Mouse (Mus musculus): ENCODE measurements around the gene Sox10. TPM values are rescaled to one million over a fixed set of nuclear protein-coding genes. Genes with fewer than 3 reads are reported as not detected.
A peak's percentile ranks its signal among the peaks of the same experiment; 100 is the strongest.

Sox10 gene
- polyA plus RNA-seq, 1 experiment from 2014 or later, result 16.8 TPM

DNA sequence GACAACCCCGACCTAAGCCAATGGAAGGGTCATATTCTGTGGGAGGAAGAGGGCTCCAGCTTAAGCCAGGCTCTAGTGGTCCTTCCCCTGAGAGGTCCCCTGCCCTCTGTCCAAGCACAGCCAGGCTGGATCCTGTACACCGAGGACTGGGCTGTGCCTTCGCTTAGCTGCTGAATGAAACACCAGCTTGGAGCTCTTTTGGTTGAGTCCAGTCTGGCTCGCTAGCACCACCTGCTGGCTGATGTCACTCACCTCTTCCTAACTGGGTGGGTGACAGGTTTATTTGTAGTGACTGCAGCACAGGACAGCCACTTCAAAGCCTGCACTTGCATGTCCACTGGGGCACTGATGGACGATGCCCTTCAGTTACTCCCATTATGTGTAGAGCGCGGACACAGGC is 16.5 kb downstream of the Sox10 start:
- Histone ChIP-seq H3K4me2 (replicated peaks; ENCODE audit: low read depth, low read length) (no peak overlapping the region), H3K27ac (ENCODE audit: low read length) (no peak overlapping the region), H3K27me3 (ENCODE audit: control insufficient read depth, insufficient read depth, low read length) (no peaks in the 10 kb centered on the region), H3K4me1 (ENCODE audit: control insufficient read depth, insufficient read depth, low read length) (no peaks in the 10 kb centered on the region), H3K4me3 (ENCODE audit: low read depth, low read length) (no peak overlapping the region), H3K9ac (replicated peaks; ENCODE audit: low read depth, low read length) (no peak overlapping the region), H3K9me3 (ENCODE audit: control insufficient read depth, low read depth, low read length) (no peaks in the 10 kb centered on the region), H3K36me3 (ENCODE audit: control insufficient read depth, insufficient read depth, low read length) (peaks cover 56% of the 10 kb centered on the region)
- peak; percentile 42; the same call in 1 of the 2 replicates for ATAC-seq (ENCODE audit: insufficient number of reproducible peaks, insufficient read depth, low FRiP score, low read depth)
- WGBS, result 51% methylated on average over 7 of the region's 7 CpGs

DNA sequence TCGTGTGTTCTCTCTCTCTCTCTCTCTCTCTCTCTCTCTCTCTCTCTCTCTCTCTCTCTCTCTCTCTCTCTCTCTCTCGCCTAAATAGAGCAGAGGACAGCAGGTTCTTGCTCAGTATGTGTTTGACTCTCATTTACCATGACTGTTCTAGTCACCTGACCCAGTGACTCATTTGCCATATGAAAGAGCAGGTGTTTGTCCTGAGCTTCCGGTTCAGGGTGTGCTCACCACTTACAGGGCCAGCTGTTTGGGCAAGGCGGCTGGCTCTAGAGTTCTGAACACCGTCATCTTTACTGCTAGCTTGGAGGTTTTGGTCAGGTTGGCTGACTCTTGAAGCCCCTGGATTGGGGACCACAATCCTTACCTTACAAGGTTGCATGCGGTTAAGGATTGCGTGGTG is 19.5 kb downstream of the Sox10 start:
- H3K4me3 ChIP-seq (ENCODE audit: low read depth, low read length), result no peak overlapping the region
- H3K9ac ChIP-seq (replicated peaks; ENCODE audit: low read depth, low read length), result no peak overlapping the region
- no peak overlapping the region for H3K27ac ChIP-seq (ENCODE audit: low read length)
- H3K4me2 ChIP-seq (replicated peaks; ENCODE audit: low read depth, low read length), result no peak overlapping the region
- no peaks in the 10 kb centered on the region for H3K27me3 ChIP-seq (ENCODE audit: control insufficient read depth, insufficient read depth, low read length)
- no peak for ATAC-seq (ENCODE audit: insufficient number of reproducible peaks, insufficient read depth, low FRiP score, low read depth)
- peaks cover 41% of the 10 kb centered on the region for H3K36me3 ChIP-seq (ENCODE audit: control insufficient read depth, insufficient read depth, low read length)
- WGBS, result 86% methylated on average over 7 of the region's 7 CpGs
- no peaks in the 10 kb centered on the region for H3K9me3 ChIP-seq (ENCODE audit: control insufficient read depth, low read depth, low read length)
- peaks cover 9% of the 10 kb centered on the region; the same call in 1 of the 2 replicates for H3K4me1 ChIP-seq (ENCODE audit: control insufficient read depth, insufficient read depth, low read length)

DNA sequence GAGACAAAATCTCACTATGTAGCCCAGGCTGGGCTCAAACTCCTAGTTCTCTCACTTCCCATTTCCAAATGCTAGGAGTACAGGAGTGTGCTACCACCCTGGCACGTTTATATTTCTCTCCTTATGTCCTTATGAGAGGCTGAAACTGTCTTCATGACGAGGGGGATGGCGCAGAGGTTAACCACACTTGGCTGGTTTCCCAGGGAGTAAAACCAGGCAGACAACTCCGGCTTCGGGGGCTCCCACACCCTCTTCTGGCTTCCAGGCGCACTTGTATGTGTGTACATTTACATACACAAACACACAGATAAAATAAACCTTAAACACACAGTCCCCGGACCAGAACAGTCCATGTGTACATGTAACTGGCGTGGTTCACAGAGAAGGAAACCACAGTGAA is 21.0 kb downstream of the Sox10 start:
- Histone ChIP-seq H3K36me3 (ENCODE audit: control insufficient read depth, insufficient read depth, low read length) (peaks cover 38% of the 10 kb centered on the region), H3K27ac (ENCODE audit: low read length) (no peak overlapping the region), H3K4me2 (replicated peaks; ENCODE audit: low read depth, low read length) (no peak overlapping the region), H3K9me3 (ENCODE audit: control insufficient read depth, low read depth, low read length) (no peaks in the 10 kb centered on the region), H3K9ac (replicated peaks; ENCODE audit: low read depth, low read length) (no peak overlapping the region), H3K4me1 (ENCODE audit: control insufficient read depth, insufficient read depth, low read length) (peaks cover 10% of the 10 kb centered on the region; the same call in 1 of the 2 replicates), H3K27me3 (ENCODE audit: control insufficient read depth, insufficient read depth, low read length) (no peaks in the 10 kb centered on the region), H3K4me3 (ENCODE audit: low read depth, low read length) (no peak overlapping the region)
- ATAC-seq (ENCODE audit: insufficient number of reproducible peaks, insufficient read depth, low FRiP score, low read depth), result no peak
- 61% methylated on average over 8 of the region's 8 CpGs for WGBS

DNA sequence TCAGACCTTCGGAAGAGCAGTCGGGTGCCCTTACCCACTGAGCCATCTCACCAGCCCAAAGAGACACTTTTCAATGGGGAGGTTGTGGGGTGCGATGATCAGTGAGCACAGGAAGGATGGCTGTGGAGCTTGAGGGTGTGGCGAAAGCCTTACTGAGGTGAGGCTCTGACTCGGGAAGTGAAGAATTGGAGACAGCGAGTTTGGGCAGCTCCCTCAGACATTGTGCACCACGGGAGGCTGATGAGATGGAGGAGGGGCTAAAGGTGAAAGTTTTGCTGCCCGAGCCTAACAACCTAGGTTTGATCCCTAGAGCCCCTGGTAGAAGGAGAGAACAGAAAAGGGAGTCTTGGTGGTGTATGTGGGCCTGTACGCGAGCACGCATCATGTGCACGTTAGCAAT is 21.7 kb downstream of the Sox10 start:
- ATAC-seq (ENCODE audit: insufficient number of reproducible peaks, insufficient read depth, low FRiP score, low read depth), result no peak
- no peak overlapping the region for H3K4me3 ChIP-seq (ENCODE audit: low read depth, low read length)

DNA sequence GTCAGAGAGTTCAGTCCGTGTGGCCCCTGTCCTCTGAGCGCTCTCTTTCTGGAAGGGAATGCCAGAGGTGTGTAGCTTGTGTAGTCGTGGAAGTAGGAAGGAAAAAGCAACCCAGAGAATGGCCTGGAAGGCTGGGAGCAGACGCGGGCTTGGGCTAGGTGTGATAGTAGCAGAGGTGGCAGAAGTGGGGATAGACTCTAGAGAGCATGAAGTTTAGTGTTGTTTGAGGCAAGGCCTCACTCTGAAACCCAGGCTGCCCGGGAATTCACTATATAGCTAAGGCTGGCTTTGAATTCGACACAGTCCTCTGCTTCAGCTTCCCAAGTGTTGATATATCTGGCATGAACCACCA is 23.5 kb downstream of the Sox10 start:
- H3K9ac ChIP-seq (replicated peaks; ENCODE audit: low read depth, low read length), result peak overlapping the region; percentile 81
- no peaks in the 10 kb centered on the region for H3K27me3 ChIP-seq (ENCODE audit: control insufficient read depth, insufficient read depth, low read length)
- no peaks in the 10 kb centered on the region for H3K9me3 ChIP-seq (ENCODE audit: control insufficient read depth, low read depth, low read length)
- H3K36me3 ChIP-seq (ENCODE audit: control insufficient read depth, insufficient read depth, low read length), result peaks cover 23% of the 10 kb centered on the region
- under 1% methylated on average over 7 of the region's 7 CpGs for WGBS
- no peak for ATAC-seq (ENCODE audit: insufficient number of reproducible peaks, insufficient read depth, low FRiP score, low read depth)
- no peak overlapping the region for H3K27ac ChIP-seq (ENCODE audit: low read length)
- peaks cover 10% of the 10 kb centered on the region; the same call in 1 of the 2 replicates for H3K4me1 ChIP-seq (ENCODE audit: control insufficient read depth, insufficient read depth, low read length)
- peak overlapping the region; percentile 96 for H3K4me3 ChIP-seq (ENCODE audit: low read depth, low read length)
- peak overlapping the region; percentile 97 for H3K4me2 ChIP-seq (replicated peaks; ENCODE audit: low read depth, low read length)

More for the DNA sequence above, 21.7 kb downstream of the Sox10 start:
- Histone ChIP-seq H3K9me3 (ENCODE audit: control insufficient read depth, low read depth, low read length) (no peaks in the 10 kb centered on the region), H3K36me3 (ENCODE audit: control insufficient read depth, insufficient read depth, low read length) (peaks cover 37% of the 10 kb centered on the region), H3K27ac (ENCODE audit: low read length) (no peak overlapping the region), H3K4me2 (replicated peaks; ENCODE audit: low read depth, low read length) (no peak overlapping the region), H3K27me3 (ENCODE audit: control insufficient read depth, insufficient read depth, low read length) (no peaks in the 10 kb centered on the region), H3K9ac (replicated peaks; ENCODE audit: low read depth, low read length) (no peak overlapping the region), H3K4me1 (ENCODE audit: control insufficient read depth, insufficient read depth, low read length) (peaks cover 10% of the 10 kb centered on the region; the same call in 1 of the 2 replicates)
- 82% methylated on average over 12 of the region's 12 CpGs for WGBS

DNA sequence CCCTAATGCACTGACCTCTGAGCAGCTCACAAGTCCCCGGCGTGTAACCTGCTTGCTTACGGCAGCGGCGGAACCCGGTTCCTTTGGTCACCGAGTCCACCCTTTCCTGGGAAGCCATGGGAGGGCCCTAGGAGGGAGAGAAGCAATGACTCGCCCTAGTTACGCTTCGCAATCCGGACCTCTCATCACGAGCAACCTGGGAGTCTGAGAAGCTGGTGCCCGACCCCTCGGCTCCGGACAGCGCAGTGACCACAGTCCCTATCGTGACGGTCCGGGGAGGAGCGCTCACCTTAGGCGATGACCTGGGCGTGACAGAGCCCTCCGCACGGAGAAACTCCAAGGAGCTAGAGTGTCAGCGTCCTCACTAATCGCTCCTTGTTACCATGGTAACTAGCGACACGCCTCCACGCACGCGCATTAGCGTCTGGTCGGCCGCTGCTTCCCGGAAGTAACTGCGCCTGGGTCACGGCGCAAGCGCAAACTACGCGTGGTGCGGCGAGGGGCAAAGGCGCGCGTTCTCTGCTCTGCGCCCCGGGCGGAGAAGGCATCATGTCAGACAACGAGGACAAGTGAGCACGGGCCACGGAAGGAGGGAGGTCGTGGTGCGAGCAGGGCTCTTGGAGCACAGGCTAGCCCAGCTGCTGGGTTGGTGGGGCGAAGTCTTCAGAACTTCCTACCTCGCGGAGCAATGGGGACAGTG is 24.0 kb downstream of the Sox10 start, which contains the start of the genes Polr2f and 1700088E04Rik:
Gene Polr2f (plus strand): TSS at position 144 of the 700 bp plus-strand sequence.
Gene 1700088E04Rik (minus strand): TSS at position 388 of the 700 bp plus-strand sequence.
- H3K9ac ChIP-seq (replicated peaks; ENCODE audit: low read depth, low read length), result peak within 1 kb of the TSS; percentile 81
- peak within 1 kb of the TSS; percentile 97 for H3K4me2 ChIP-seq (replicated peaks; ENCODE audit: low read depth, low read length)
- peaks cover 10% of the 10 kb centered on the region; the same call in 1 of the 2 replicates for H3K4me1 ChIP-seq (ENCODE audit: control insufficient read depth, insufficient read depth, low read length)
- no peaks in the 10 kb centered on the region for H3K27me3 ChIP-seq (ENCODE audit: control insufficient read depth, insufficient read depth, low read length)
- peak within 1 kb of the TSS; percentile 96 for H3K4me3 ChIP-seq (ENCODE audit: low read depth, low read length)
- no peak within 1 kb of the TSS for H3K27ac ChIP-seq (ENCODE audit: low read length)
- peaks cover 19% of the 10 kb centered on the region for H3K36me3 ChIP-seq (ENCODE audit: control insufficient read depth, insufficient read depth, low read length)
- no peaks in the 10 kb centered on the region for H3K9me3 ChIP-seq (ENCODE audit: control insufficient read depth, low read depth, low read length)
- ATAC-seq (ENCODE audit: insufficient number of reproducible peaks, insufficient read depth, low FRiP score, low read depth), result peak; percentile 90
- under 1% methylated on average over 57 of the region's 57 CpGs for WGBS

DNA sequence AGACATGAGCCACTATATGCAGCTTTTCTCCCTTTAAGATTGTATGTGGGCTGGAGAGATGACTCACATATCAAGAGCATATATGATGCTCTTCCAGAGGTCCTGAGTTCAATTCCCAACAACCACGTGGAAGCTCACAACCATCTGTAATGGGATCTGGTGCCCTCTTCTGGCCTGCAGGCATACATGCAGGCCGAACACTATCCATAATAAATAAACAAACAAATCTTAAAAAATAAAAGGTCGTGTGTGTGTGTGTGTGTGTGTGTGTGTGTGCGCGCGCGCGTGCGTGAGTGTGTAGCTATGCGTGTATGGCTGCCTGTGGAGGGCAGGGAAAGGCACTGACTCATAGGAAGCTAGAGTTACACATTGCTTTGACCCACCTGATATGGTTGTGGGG is 25.4 kb downstream of the Sox10 start:
- Histone ChIP-seq H3K9me3 (ENCODE audit: control insufficient read depth, low read depth, low read length) (no peaks in the 10 kb centered on the region), H3K36me3 (ENCODE audit: control insufficient read depth, insufficient read depth, low read length) (peaks cover 6% of the 10 kb centered on the region; the same call in 1 of the 2 replicates), H3K4me3 (ENCODE audit: low read depth, low read length) (no peak overlapping the region), H3K4me2 (replicated peaks; ENCODE audit: low read depth, low read length) (no peak overlapping the region), H3K27ac (ENCODE audit: low read length) (no peak overlapping the region), H3K9ac (replicated peaks; ENCODE audit: low read depth, low read length) (no peak overlapping the region), H3K27me3 (ENCODE audit: control insufficient read depth, insufficient read depth, low read length) (no peaks in the 10 kb centered on the region), H3K4me1 (ENCODE audit: control insufficient read depth, insufficient read depth, low read length) (peaks cover 10% of the 10 kb centered on the region; the same call in 1 of the 2 replicates)
- WGBS, result 61% methylated on average over 10 of the region's 10 CpGs
- ATAC-seq (ENCODE audit: insufficient number of reproducible peaks, insufficient read depth, low FRiP score, low read depth), result no peak

DNA sequence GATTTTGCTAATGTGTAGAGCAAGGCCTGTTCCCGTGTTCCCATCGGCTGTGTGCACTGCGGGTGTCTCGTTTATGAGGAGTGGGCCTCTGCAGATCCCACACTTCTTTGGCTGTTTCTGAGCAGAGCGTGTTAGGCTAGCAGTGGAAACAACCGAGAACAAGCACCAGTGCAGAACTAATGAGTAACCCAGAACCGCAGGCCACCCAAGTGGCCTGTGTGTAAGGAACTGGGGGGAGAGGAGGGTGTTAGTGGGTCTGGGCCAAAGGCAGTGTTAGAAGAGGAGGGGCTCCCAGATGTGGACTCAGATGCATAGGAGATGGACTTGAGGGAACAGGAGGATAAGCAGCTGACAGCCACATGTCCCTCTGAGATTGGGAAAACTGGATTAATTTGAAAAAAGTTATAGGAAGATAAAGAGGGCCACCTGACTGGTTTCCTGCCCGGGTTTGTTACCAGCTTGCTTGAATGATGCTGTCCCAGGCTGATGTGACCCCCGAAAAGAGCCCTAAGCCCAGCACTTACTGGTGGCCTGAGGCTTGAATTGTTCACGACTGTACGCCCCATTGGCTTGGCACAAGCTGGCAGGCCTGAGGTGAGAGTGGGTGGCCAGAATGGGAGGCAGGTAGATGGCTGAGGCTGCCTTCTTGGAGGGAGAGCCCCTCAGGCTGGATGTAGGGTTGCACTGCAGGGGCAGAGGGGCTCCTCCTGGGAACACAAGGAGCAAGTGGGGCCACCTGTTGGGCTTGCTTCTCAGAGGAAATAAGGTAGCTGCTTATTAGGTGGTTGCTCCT is 29.1 kb downstream of the Sox10 start:
- no peak overlapping the region for H3K27ac ChIP-seq (ENCODE audit: low read length)
- no peak overlapping the region for H3K4me3 ChIP-seq (ENCODE audit: low read depth, low read length)
- peaks cover 23% of the 10 kb centered on the region for H3K36me3 ChIP-seq (ENCODE audit: control insufficient read depth, insufficient read depth, low read length)
- H3K9me3 ChIP-seq (ENCODE audit: control insufficient read depth, low read depth, low read length), result no peaks in the 10 kb centered on the region
- H3K4me2 ChIP-seq (replicated peaks; ENCODE audit: low read depth, low read length), result no peak overlapping the region
- no peak overlapping the region for H3K9ac ChIP-seq (replicated peaks; ENCODE audit: low read depth, low read length)
- no peak for ATAC-seq (ENCODE audit: insufficient number of reproducible peaks, insufficient read depth, low FRiP score, low read depth)
- peaks cover 3% of the 10 kb centered on the region; the same call in 1 of the 2 replicates for H3K4me1 ChIP-seq (ENCODE audit: control insufficient read depth, insufficient read depth, low read length)
- 62% methylated on average over 11 of the region's 11 CpGs for WGBS
- H3K27me3 ChIP-seq (ENCODE audit: control insufficient read depth, insufficient read depth, low read length), result no peaks in the 10 kb centered on the region

Data from stomach, embryonic 14.5 days (tissue).